Mouse (Mus musculus): ENCODE results near the gene Furin. TPM values are rescaled to one million over a fixed set of nuclear protein-coding genes. Genes with fewer than 3 reads are reported as not detected.

Gene Furin
- total and polyA plus RNA-seq, 3 experiments: 21.3 to 30.4 (median 25.1) TPM

DNA sequence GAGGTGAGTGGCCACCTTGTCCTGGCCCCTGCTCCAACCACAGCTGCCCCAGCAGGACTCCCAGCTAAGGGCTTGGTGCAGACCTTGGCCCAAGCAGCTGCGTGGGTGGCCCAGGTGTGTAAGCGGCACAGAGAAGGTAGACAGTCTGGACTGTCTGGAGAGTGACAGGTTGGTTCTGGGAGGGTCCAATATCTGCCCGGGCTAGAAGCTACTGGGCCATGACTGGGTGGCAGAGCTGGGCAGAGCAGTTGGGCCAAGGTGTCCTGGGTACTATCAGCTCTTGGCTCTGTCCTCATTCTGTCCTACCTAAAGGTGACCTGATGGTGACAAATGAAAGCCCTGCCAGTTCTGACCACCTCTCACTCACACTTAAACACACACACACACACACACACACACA is 37.9 kb upstream of the Furin start:
- H3K9me3 ChIP-seq (replicated peaks): no peaks in the 10 kb centered on the region
- TF ChIP-seq GATA1 (IDR thresholded peaks at IDR 0.05; ENCODE audit: borderline replicate concordance, low read length) (no peak), CTCF (IDR thresholded peaks at IDR 0.05; ENCODE audit: low read depth, low read length) (no peak), GATA2 (IDR thresholded peaks at IDR 0.05; ENCODE audit: borderline replicate concordance, low read depth, low read length) (no peak), POLR2AphosphoS5 (IDR thresholded peaks at IDR 0.05; ENCODE audit: insufficient replicate concordance, low read depth, low read length) (no peak), TAL1 (conservative IDR thresholded peaks at IDR 0.05; ENCODE audit: low read depth, low read length) (no peak)
- peaks cover 47% of the 10 kb centered on the region for H3K4me1 ChIP-seq (ENCODE audit: insufficient read depth, low read depth, low read length)
- H3K36me3 ChIP-seq (replicated peaks): no peaks in the 10 kb centered on the region
- no peak overlapping the region for H3K4me3 ChIP-seq (ENCODE audit: low read depth, low read length)
- no peak for ATAC-seq (ENCODE audit: extremely low read depth, insufficient number of reproducible peaks, low FRiP score, poor library complexity, severe bottlenecking)
- H3K27me3 ChIP-seq (ENCODE audit: insufficient read depth, low read length): peaks cover 22% of the 10 kb centered on the region
- no peak for DNase-seq (ENCODE audit: low spot score)

DNA sequence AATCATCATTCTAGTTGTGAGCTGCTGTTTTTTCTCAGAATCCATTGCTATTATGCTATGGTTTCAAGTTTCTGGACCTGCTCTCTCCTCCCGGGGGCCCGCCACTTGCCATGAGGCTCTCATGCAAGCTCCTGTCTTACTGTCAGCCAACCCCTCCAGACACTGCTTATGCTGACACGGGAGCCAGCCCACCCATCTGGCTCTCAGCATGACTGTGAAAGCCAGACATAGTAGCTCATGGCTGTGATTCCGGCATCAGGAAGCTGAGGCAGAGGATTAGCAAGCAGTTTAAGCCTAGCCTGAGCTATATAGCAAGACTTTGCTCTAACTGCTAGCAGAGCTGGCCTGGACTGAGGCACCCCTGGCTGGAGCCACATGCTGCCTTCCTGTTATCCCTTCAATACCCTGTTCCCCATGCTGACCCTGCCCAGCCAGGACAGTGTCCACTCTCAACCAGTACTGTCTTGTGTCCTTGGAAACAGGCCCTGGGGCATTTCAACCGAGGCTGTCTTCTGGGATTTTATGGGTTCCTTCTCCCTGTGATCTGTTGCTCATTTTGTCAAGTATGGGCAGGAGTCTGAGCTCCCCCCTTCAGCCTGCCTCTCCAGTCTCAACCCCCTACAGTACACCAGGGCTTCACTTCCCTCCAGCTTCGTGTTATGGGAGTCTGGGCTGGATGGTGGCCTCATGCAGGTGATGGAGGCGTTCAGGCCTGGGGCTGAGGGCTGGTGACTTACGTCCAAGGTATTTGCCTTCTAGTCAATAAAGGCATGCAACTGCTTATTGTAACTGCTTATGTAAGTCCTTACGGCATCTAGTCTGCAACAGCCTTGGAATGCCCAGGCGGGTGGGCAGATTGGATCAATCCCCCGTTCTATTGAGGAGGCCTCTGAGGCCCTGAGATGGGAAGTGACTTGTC is 37.0 kb upstream of the Furin start:
- DNase-seq (ENCODE audit: low spot score): no peak
- no peaks in the 10 kb centered on the region for H3K9me3 ChIP-seq (replicated peaks)
- no peak for ATAC-seq (ENCODE audit: extremely low read depth, insufficient number of reproducible peaks, low FRiP score, poor library complexity, severe bottlenecking)

DNA sequence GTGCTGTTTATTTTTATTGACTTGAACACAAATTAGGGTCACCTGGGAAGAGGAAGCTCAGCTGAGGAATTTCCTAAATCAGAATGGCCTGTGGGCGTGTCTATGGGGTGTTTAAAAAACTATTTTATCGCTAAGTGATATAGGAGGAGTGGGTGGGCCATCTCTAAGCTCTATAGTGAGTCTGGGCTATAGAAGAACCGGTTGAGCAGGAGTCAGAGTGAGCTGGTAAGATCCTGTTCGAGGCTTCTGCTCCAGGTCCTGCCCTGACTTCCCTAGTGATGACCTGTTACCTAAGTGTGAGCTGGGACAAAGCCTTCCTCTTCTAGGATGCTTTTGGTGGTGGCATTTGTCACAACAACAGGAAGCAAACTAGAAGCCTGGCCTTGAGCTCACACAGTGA is 35.4 kb upstream of the Furin start:
- no peaks in the 10 kb centered on the region for H3K36me3 ChIP-seq (replicated peaks)
- no peak for ATAC-seq (ENCODE audit: extremely low read depth, insufficient number of reproducible peaks, low FRiP score, poor library complexity, severe bottlenecking)
- TF ChIP-seq GATA1 (IDR thresholded peaks at IDR 0.05; ENCODE audit: borderline replicate concordance, low read length) (no peak), TAL1 (conservative IDR thresholded peaks at IDR 0.05; ENCODE audit: low read depth, low read length) (no peak), CTCF (IDR thresholded peaks at IDR 0.05; ENCODE audit: low read depth, low read length) (no peak)
- H3K27me3 ChIP-seq (ENCODE audit: insufficient read depth, low read length): peaks cover 22% of the 10 kb centered on the region
- no peak overlapping the region for H3K4me3 ChIP-seq (ENCODE audit: low read depth, low read length)
- no peaks in the 10 kb centered on the region for H3K9me3 ChIP-seq (replicated peaks)
- no peak for DNase-seq (ENCODE audit: low spot score)
- H3K4me1 ChIP-seq (ENCODE audit: insufficient read depth, low read depth, low read length): peaks cover 27% of the 10 kb centered on the region

More for the DNA sequence above, 37.0 kb upstream of the Furin start:
- Histone ChIP-seq H3K4me1 (ENCODE audit: insufficient read depth, low read depth, low read length) (peaks cover 42% of the 10 kb centered on the region), H3K27me3 (ENCODE audit: insufficient read depth, low read length) (peaks cover 22% of the 10 kb centered on the region), H3K36me3 (replicated peaks) (no peaks in the 10 kb centered on the region), H3K4me3 (ENCODE audit: low read depth, low read length) (no peak overlapping the region)
- TF ChIP-seq POLR2AphosphoS5 (IDR thresholded peaks at IDR 0.05; ENCODE audit: insufficient replicate concordance, low read depth, low read length): no peak
- TF ChIP-seq GATA2 (IDR thresholded peaks at IDR 0.05; ENCODE audit: borderline replicate concordance, low read depth, low read length): no peak
- TF ChIP-seq CTCF (IDR thresholded peaks at IDR 0.05; ENCODE audit: low read depth, low read length): no peak
- no peak for TF ChIP-seq GATA1 (IDR thresholded peaks at IDR 0.05; ENCODE audit: borderline replicate concordance, low read length)
- no peak for TF ChIP-seq TAL1 (conservative IDR thresholded peaks at IDR 0.05; ENCODE audit: low read depth, low read length)

DNA sequence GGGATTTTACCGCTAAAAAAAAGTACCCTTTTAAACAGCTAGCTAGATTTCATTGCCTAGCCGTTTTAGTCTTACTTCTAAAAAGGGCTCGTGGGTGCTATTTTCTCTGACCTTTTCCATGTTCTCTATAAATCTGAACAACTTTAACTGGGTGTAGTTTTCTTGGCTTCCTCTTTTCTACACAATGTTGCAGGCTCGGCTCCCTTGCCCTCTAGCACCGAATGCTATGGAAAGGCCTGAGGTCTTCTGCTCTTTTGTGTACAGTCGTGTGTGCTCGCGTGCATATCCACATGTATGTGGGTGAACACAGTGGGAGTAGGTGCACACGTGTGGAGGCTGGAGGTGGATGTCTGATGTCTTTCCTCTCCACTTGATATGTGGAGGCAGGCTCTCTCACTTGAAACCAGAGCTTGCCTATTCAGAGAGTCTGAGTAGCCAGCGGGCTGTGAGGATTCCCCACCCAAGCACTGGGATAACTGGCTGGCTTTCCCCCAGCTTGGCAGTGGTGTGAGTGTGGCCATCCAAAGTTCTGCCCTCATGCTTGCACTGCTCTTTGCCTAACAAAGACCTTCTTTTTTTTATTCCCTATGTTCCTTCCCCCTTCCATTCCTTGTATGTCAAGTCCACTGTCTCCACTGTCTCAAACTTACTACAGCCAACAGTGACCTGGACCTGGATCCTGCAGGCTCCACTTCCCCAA is 34.7 kb upstream of the Furin start:
- DNase-seq (ENCODE audit: low spot score): no peak
- peaks cover 26% of the 10 kb centered on the region for H3K27me3 ChIP-seq (ENCODE audit: insufficient read depth, low read length)
- H3K36me3 ChIP-seq (replicated peaks): no peaks in the 10 kb centered on the region
- H3K4me3 ChIP-seq (ENCODE audit: low read depth, low read length): no peak overlapping the region
- no peak for ATAC-seq (ENCODE audit: extremely low read depth, insufficient number of reproducible peaks, low FRiP score, poor library complexity, severe bottlenecking)
- TF ChIP-seq GATA2 (IDR thresholded peaks at IDR 0.05; ENCODE audit: borderline replicate concordance, low read depth, low read length) (no peak), TAL1 (conservative IDR thresholded peaks at IDR 0.05; ENCODE audit: low read depth, low read length) (no peak)
- H3K9me3 ChIP-seq (replicated peaks): no peaks in the 10 kb centered on the region
- H3K4me1 ChIP-seq (ENCODE audit: insufficient read depth, low read depth, low read length): peaks cover 23% of the 10 kb centered on the region

DNA sequence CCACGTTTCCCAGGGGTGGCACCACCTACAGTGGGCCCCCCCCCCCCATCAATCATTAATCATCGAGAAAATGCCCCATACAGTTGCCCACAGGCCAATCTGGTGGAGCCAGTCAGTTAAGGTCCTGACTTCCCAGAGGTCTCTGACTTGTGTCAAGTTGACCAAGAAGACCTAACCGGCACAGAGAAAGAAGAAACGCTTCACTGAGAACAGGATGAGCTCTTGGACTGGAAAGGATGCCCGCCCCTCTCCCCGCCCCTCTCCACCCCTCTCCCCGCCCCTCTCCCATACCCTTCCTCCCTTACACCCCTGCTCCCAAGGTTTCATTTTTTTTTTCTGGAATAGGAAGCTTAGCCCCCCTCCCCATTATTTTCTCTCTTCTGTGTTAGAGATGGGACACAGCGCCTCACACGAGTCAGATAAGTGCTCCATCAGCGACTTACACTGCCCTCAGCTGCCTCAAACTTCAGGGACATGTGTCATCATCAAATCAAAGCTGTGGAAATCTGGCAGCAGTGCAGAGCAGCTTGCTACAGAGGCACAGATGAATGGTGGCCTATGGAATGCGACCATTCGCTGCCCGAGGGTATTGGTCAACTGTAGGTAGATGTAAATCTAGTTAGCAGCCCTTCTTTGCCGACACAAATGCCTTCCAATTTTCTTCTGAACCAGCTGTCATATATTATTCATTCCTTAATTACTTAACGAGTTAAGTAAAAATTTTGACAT is 34.0 kb upstream of the Furin start:
- no peak for DNase-seq (ENCODE audit: low spot score)
- H3K36me3 ChIP-seq (replicated peaks): no peaks in the 10 kb centered on the region
- no peaks in the 10 kb centered on the region for H3K9me3 ChIP-seq (replicated peaks)
- H3K4me1 ChIP-seq (ENCODE audit: insufficient read depth, low read depth, low read length): peaks cover 19% of the 10 kb centered on the region
- no peak overlapping the region for H3K4me3 ChIP-seq (ENCODE audit: low read depth, low read length)
- ATAC-seq (ENCODE audit: extremely low read depth, insufficient number of reproducible peaks, low FRiP score, poor library complexity, severe bottlenecking): no peak
- TF ChIP-seq POLR2AphosphoS5 (IDR thresholded peaks at IDR 0.05; ENCODE audit: insufficient replicate concordance, low read depth, low read length): no peak
- TF ChIP-seq GATA2 (IDR thresholded peaks at IDR 0.05; ENCODE audit: borderline replicate concordance, low read depth, low read length): no peak
- no peak for TF ChIP-seq CTCF (IDR thresholded peaks at IDR 0.05; ENCODE audit: low read depth, low read length)
- TF ChIP-seq GATA1 (IDR thresholded peaks at IDR 0.05; ENCODE audit: borderline replicate concordance, low read length): no peak
- no peak for TF ChIP-seq TAL1 (conservative IDR thresholded peaks at IDR 0.05; ENCODE audit: low read depth, low read length)
- H3K27me3 ChIP-seq (ENCODE audit: insufficient read depth, low read length): peaks cover 26% of the 10 kb centered on the region

DNA sequence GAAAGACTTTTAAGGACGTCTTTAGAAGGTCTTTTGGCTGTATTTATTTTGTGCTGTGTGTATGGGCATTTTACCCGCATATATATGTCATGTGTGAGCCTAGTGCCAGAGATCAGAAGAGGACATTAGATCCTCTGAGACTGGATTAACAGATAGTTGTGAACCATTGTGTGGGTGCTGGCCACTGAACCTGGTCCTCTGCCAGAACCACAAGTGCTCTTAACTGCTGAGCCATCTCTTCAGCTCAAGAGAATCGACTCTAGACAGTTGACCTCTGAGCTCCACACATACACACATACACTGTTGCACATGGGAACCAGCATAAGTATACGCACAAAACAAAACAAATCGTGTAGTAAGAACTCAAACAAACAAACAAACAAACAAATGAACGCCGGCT is 31.3 kb upstream of the Furin start:
- Histone ChIP-seq H3K36me3 (replicated peaks) (no peaks in the 10 kb centered on the region), H3K4me1 (ENCODE audit: insufficient read depth, low read depth, low read length) (peaks cover 15% of the 10 kb centered on the region), H3K27me3 (ENCODE audit: insufficient read depth, low read length) (peaks cover 30% of the 10 kb centered on the region), H3K9me3 (replicated peaks) (no peaks in the 10 kb centered on the region), H3K4me3 (ENCODE audit: low read depth, low read length) (no peak overlapping the region)
- no peak for ATAC-seq (ENCODE audit: extremely low read depth, insufficient number of reproducible peaks, low FRiP score, poor library complexity, severe bottlenecking)
- no peak for DNase-seq (ENCODE audit: low spot score)
- TF ChIP-seq CTCF (IDR thresholded peaks at IDR 0.05; ENCODE audit: low read depth, low read length): no peak
- no peak for TF ChIP-seq GATA1 (IDR thresholded peaks at IDR 0.05; ENCODE audit: borderline replicate concordance, low read length)
- no peak for TF ChIP-seq GATA2 (IDR thresholded peaks at IDR 0.05; ENCODE audit: borderline replicate concordance, low read depth, low read length)
- no peak for TF ChIP-seq POLR2AphosphoS5 (IDR thresholded peaks at IDR 0.05; ENCODE audit: insufficient replicate concordance, low read depth, low read length)
